In the genomic region with DNA sequence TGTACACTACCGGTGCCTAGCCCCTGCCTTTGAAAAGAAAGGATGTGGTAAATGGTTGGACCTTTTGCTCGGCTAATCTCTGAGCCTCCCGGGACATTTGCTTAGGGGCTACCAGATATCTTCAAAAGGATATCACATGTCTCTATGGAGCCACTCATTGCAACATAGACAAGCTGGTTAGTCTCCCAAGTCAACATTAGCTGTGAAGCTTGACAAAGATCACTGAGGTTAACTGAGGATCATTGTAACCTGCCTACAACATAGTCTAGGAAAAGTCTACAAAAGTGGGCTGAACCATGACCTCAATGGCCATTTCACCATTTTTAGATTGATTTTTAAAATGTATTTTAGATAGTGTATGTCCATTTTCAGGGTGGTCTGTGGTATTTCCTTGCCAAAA, we compare ENCODE assay signal across 24 mouse cellular contexts. TPM values are rescaled to one million over a fixed set of nuclear protein-coding genes. Genes with fewer than 3 reads are reported as not detected.
A peak's percentile ranks its signal among the peaks of the same experiment; 100 is the strongest.
DNase-seq lines count a peak whose midpoint lies in the region; ATAC-seq lines count a peak whose summit lies in the region.
"Had no signal": no experiment of that assay in that cellular context is flagged by ENCODE, and none has a peak within 500 bp of the region (broad histone marks: within the 10 kb centered on the region; RNA-seq: fewer than 3 reads in every experiment).

No protein-coding gene starts in this region.

- H3K27ac ChIP-seq in liver, embryonic 13.5 days = no peak overlapping the region
- no peak overlapping the region for H3K27ac ChIP-seq in liver, embryonic 12.5 days
- peak overlapping the region; percentile 45 for H3K27ac ChIP-seq in liver, embryonic 16.5 days (ENCODE audit: low read length)
- H3K27ac ChIP-seq: embryonic facial prominence, embryonic 10.5 days; embryonic facial prominence, embryonic 12.5 days; forebrain, embryonic 13.5 days; forebrain, embryonic 15.5 days had no signal

- no peak overlapping the region for H3K4me3 ChIP-seq in liver, embryonic 13.5 days (replicated peaks)
- no peak overlapping the region for H3K4me3 ChIP-seq in liver, embryonic 12.5 days
- H3K4me3 ChIP-seq in liver, embryonic 16.5 days (ENCODE audit: low read depth, low read length) = no peak overlapping the region
- H3K4me3 ChIP-seq: embryonic facial prominence, embryonic 10.5 days; embryonic facial prominence, embryonic 12.5 days; forebrain, embryonic 13.5 days; forebrain, embryonic 15.5 days had no signal

- H3K4me2 ChIP-seq in liver, embryonic 13.5 days = no peak overlapping the region
- no peak overlapping the region for H3K4me2 ChIP-seq in liver, embryonic 12.5 days
- no peak overlapping the region for H3K4me2 ChIP-seq in liver, embryonic 16.5 days (ENCODE audit: low read depth, low read length)
- H3K4me2 ChIP-seq: embryonic facial prominence, embryonic 12.5 days; forebrain, embryonic 13.5 days; forebrain, embryonic 15.5 days had no signal

- 68% methylated on average over 3 of the region's 3 CpGs for WGBS in liver, embryonic 13.5 days (ENCODE audit: insufficient replicate concordance)
- WGBS in liver, embryonic 12.5 days (ENCODE audit: insufficient replicate concordance) = 67% methylated on average over 3 of the region's 3 CpGs
- 55% methylated on average over 3 of the region's 3 CpGs for WGBS in liver, embryonic 16.5 days (ENCODE audit: insufficient replicate concordance)

- peaks cover 8% of the 10 kb centered on the region for H3K27me3 ChIP-seq in liver, embryonic 13.5 days
- H3K27me3 ChIP-seq in liver, embryonic 12.5 days (replicated peaks) = peaks cover 28% of the 10 kb centered on the region
- H3K27me3 ChIP-seq in liver, embryonic 16.5 days (ENCODE audit: control insufficient read depth, insufficient read depth, low read depth, low read length) = no peaks in the 10 kb centered on the region; the same call in 1 of the 2 replicates
- H3K27me3 ChIP-seq: CH12.LX; forebrain, embryonic 13.5 days; forebrain, embryonic 15.5 days; Patski had no signal

- H3K4me1 ChIP-seq in liver, embryonic 13.5 days (replicated peaks) = peaks cover 19% of the 10 kb centered on the region
- peaks cover 20% of the 10 kb centered on the region for H3K4me1 ChIP-seq in liver, embryonic 12.5 days
- peaks cover 12% of the 10 kb centered on the region for H3K4me1 ChIP-seq in liver, embryonic 16.5 days (ENCODE audit: control insufficient read depth, low read depth, low read length)
- H3K4me1 ChIP-seq: embryonic facial prominence, embryonic 12.5 days had no signal

- peak; percentile 6; the same call in 1 of the 2 replicates for ATAC-seq in liver, embryonic 13.5 days (ENCODE audit: low read depth)
- ATAC-seq in liver, embryonic 12.5 days = no peak
- peak; percentile 42 for ATAC-seq in liver, embryonic 16.5 days (ENCODE audit: low read depth)
- ATAC-seq in frontal cortex, adult (ENCODE audit: low TSS enrichment) = no peak
- ATAC-seq: activated CD4-positive, CD25-positive, alpha-beta regulatory T cell, adult 4 months; CD4-positive, CD25-positive, alpha-beta regulatory T cell, adult 4 months; forebrain, embryonic 13.5 days; forebrain, embryonic 15.5 days; Patski had no signal

- H3K9me3 ChIP-seq in liver, embryonic 13.5 days (replicated peaks) = no peaks in the 10 kb centered on the region
- no peaks in the 10 kb centered on the region for H3K9me3 ChIP-seq in liver, embryonic 12.5 days (replicated peaks)
- no peaks in the 10 kb centered on the region for H3K9me3 ChIP-seq in liver, embryonic 16.5 days (replicated peaks; ENCODE audit: control insufficient read depth, low read length)
- H3K9me3 ChIP-seq: embryonic facial prominence, embryonic 10.5 days; embryonic facial prominence, embryonic 12.5 days; forebrain, embryonic 13.5 days; forebrain, embryonic 15.5 days; G1E had no signal

- DNase-seq in liver, embryonic 13.5 days = no peak
- DNase-seq in 416B (ENCODE audit: low read depth) = peak; percentile 42
- DNase-seq in urinary bladder, postnatal 14 days (ENCODE audit: low spot score) = no peak
- DNase-seq: adrenal gland, adult 8-10 months; adrenal gland, postnatal 14 days; adrenal gland, postnatal 36 days; B cell, adult 2 months; cerebellum, adult 11-12 months; cerebellum, adult 2 months; cerebellum, adult 9-10 months; cerebellum, postnatal 10 days; cerebellum, postnatal 25 days had no signal

- H3K9ac ChIP-seq in liver, embryonic 13.5 days = no peak overlapping the region
- H3K9ac ChIP-seq in liver, embryonic 12.5 days = no peak overlapping the region
- H3K9ac ChIP-seq in liver, embryonic 16.5 days (ENCODE audit: low read depth, low read length) = no peak overlapping the region
- H3K9ac ChIP-seq: embryonic facial prominence, embryonic 12.5 days; forebrain, embryonic 13.5 days; forebrain, embryonic 15.5 days had no signal

- peaks cover 2% of the 10 kb centered on the region for H3K36me3 ChIP-seq in liver, embryonic 13.5 days
- H3K36me3 ChIP-seq in liver, embryonic 12.5 days = peaks cover 15% of the 10 kb centered on the region; the same call in 1 of the 2 replicates
- no peaks in the 10 kb centered on the region for H3K36me3 ChIP-seq in liver, embryonic 16.5 days (ENCODE audit: control insufficient read depth, insufficient read depth)
- H3K36me3 ChIP-seq: embryonic facial prominence, embryonic 10.5 days; embryonic facial prominence, embryonic 12.5 days; forebrain, embryonic 15.5 days had no signal

RNA-seq across cellular contexts. Expression of a gene that starts 1.2 kb away (rescaled TPM):
- 7.6 and 9.4 TPM in 2 replicates for polyA plus RNA-seq in liver, embryonic 13.5 days (2015; fragmentation: Nextera tagmentation; extraction: Ambion mirVana)
- polyA plus RNA-seq in liver, embryonic 12.5 days (2016; fragmentation: Nextera tagmentation; extraction: Ambion mirVana) = 10.1 and 10.2 TPM in 2 replicates
- polyA plus RNA-seq in liver, embryonic 16.5 days (2015; fragmentation: Nextera tagmentation; extraction: Ambion mirVana) = 9.0 and 9.2 TPM in 2 replicates

Comparison
In these comparisons a context has a peak if more than half of its experiments do, and no peak if none do; other contexts are left out.
1. ATAC-seq: peak in liver, embryonic 13.5 days (single experiment) and liver, embryonic 16.5 days (single experiment); none in liver, embryonic 12.5 days (single experiment) and frontal cortex, adult (single experiment).